Mouse (Mus musculus): ENCODE results near the gene Chtop. TPM values are rescaled to one million over a fixed set of nuclear protein-coding genes. Genes with fewer than 3 reads are reported as not detected.

The Chtop gene
- 21.1 and 21.8 TPM in 2 replicates for polyA plus RNA-seq (2012; rRNA removed; ENCODE audit: low replicate concordance)

DNA sequence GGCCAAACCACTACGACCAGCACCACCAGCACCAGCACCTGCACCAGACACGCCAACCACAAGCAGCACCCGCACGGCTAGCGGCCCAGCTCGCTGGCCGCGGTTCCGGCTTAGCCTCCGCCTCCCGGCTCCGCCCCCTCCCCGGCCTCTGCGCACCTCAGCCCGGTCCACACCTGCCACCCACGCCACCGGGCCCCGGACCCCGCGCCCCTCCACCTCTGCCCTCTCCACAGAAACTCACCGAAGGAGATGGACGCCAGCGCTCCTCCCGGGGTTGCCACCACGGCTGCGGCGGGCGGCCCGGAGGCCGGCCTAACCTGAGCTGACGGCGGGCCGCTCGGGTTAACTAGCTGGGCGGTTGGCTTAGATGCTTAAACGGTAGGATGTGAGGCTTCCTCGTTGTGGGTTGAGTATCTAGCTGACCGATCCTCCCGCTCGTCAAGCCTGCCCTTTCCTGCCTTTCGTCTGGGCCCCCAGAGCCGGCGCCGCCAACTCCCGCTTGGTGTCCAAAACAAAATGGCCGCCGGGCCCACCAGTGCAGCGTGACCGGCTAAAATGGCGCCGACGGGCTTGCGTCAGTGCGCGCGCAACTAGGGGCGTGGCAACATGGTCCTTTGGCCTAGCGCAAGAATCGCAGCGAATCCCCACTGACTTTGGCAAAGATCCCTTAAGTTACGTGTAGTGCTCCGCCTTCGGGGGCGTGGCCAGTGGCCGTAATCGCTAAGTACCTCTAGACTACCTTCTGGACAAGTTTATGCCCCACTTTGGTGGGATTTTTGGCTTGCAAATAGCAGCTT is at the start of gene Chtop:
Gene Chtop (minus strand): TSS at position 549 of the 797 bp plus-strand sequence.

DNA sequence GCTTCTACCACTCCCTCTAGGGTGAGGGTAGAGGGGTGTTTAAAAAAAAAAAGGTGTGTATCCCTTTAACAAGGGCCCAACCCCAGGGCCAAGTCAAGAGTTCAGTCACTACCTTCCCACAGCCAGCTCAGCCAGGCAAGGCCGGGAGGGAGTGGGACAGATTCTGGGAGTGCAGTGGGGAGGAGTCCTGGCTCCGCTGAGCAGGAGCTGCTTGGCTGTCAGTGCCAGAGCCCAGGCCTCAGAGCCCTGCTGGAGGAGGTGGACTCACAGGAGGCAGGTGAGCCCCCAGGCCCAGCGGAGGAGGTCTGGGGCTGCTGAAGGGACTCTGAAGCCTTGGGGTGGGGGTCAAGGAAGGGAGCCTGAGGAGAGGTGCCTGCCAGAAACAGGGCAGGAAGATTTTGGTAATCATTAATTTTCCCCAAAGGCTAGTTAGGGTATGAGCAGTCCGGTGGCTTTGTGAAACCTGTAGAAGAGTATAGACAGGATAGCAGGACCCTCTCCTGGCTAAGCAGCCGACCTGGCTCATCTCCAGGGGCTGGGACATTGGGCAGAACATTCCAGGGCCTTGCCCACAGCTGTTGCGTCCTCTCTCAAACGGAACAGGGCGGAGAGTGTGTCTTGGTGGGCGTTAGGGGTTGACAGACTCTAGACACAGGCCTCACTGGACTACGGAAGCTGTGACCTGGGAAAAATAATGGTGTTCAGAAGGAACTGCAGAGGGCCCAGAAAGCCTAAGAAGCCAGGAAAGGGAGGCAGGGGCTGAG is 28.0 kb upstream of the Chtop start, which contains the start of gene S100a16:
Gene S100a16 (plus strand): TSS at position 114 of the 764 bp plus-strand sequence.

DNA sequence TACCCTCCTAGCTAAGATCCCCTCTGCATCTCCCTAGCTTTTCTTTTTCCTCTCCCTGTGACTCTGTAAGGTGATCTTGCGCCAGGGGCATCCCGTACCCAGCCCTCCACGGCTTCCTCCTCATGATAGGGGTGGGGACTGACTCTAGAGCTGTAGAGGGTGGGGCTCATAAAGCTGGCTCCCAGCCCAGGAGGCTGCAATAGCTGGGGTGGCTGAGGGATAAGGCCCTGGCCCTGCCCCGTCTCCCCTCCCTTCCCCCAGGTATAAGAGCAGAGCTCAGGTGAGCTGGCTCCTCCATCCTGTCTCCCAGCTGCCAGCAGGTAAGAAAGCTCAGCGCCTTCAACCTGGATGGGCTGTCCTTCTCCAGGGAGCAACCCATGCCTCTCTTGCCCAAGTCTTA is 17.3 kb upstream of the Chtop start, which contains the start of gene S100a14:
Gene S100a14 (plus strand): TSS at position 277 of the 400 bp plus-strand sequence.

DNA sequence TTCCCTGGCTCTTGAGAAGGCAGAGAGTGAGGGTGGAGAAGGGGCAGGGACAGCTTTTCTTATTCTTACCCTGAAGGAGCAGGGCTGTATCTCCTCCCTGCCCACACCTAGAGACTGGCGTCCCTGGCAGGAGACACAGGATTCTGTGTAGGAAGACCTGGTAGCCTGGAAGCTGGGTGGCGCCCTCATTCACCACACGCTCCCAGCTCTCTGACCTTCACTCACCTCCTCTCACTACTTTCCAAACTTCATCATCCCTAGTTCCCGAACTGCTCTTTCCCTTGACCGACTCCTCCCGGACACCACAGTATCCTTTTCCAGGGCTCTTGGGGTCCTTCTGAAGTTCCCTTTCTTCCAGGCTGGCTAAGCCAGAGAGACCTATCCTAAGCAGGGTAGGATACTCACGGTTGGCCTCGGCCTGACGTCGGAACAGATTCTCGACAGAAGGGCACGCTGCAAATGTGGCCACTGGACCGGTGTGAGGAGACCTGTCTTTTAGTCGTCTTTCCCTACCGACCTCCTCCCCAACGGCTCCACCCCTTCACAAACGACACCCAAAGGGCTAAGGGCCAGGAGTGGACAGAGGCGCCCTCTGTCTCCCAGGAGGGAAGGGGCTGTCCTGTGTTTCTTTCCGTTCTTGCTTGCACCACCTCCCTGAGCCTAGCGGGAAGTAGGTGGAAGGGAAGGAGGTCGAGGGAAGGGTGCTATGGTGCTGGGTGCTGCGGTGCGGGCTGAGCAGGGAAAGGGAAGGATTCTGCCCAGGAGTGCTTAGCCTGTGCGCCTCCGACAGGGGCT is 4.7 kb upstream of the Chtop start, which contains the start of the genes S100a1 and S100a13:
Gene S100a1 (minus strand): TSS at position 597 of the 795 bp plus-strand sequence.
Gene S100a13 (plus strand): TSS at position 640 of the 795 bp plus-strand sequence.

DNA sequence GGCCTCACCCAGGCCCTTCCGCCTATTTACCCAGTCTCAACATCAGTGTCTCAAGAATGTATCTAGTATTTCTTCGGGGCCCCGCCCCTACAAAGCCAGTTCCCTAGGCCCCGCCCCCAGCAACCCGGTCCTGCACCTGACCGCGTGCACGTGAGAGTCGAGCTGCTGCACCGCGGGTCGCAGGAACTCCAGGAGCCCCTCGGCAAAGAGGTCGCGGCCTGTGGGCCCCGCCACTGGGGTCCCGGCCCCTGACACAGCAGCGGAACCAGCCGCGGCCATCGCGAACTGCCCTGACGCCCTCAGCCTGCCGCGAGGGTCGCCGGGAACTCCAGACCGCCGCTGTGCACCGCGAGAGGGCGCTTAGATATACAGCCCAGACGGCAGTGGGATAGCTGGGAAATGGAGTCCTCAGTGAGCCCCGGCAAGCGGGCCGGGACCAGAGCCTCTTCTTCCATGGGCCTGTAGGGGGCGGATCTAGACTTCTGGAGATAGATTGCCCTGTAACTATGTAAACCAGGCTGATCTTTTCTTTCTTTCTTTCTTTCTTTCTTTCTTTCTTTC is 18.5 kb downstream of the Chtop start, which contains the start of gene Snapin:
Gene Snapin (minus strand): TSS at position 338 of the 561 bp plus-strand sequence.

DNA sequence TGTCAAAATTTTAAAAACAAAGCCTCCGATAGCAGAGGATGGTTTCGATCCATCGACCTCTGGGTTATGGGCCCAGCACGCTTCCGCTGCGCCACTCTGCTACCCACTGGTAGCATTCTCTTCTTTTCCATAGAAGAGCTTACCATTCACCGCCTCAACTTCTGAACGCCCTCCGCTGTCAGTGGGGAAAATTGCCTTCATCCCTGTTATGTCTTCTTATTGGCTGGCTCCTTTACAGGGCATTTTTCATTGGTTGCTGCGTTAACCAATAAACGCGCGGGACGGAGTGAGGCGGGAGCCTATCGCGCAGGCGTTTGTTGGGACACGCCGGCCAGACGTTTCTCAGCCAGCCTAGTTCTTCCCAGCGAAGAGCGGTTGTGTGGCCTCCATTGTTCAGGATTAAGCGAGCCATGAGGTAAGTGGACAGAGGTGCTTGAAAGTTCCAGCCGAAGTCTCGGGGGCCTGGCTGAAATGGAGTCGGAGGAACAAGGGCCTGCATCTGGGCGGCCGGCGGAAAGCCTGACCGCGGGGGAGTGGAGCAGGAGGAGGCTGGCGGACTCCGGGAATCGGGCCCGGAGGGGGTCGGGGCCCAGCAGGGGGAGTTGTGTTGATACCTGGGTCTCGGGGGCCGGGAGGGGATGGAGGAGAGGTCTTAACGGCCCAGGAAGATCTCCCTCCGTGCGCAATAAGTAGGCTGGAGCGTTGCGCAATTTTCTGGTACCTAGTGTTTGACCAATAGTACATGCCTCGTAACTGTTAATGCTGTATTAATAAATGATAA is 33.3 kb downstream of the Chtop start, which contains the start of gene Ilf2:
Gene Ilf2 (plus strand): TSS at position 296 of the 781 bp plus-strand sequence.

DNA sequence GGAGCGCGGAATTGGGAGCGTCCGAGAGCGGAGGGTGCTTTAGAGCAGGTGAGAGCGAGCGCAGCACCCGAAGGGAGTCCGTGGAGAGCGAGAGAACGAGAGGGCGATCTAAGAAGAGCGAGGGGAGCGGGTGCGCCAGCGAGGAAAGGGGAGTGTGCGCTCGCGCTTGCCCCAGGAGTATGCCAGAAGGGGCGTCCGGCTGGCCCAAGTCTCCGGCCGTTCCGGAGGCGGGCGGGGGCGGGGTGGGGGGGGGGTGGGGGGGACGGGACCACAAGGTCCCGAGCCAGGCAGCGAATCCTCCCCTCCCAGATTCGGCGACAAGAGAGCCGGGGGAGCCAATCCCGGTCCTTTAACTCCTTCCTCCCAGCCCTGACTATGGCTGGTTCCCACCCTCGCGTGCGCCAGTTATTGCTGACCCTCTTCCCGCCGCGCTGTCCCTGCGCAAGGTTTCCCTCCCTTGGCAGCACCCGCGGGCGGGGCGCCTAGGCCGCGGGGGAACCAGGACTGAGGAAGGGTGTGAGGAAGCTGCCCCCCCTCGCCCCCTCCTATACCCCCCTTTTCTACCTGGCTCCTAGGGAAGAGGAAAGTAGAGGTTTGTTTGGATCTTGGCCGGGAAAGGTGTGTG is 43.5 kb downstream of the Chtop start, which contains the start of gene Npr1:
Gene Npr1 (minus strand): TSS at position 181 of the 625 bp plus-strand sequence.

Other genes with a start within 250 kb of the Chtop start
- 7.0 and 7.6 TPM in 2 replicates for gene Dennd4b, start 244.3 kb downstream of the Chtop start, polyA plus RNA-seq (2012; rRNA removed; ENCODE audit: low replicate concordance)
- gene Gatad2b, start 216.3 kb downstream of the Chtop start, polyA plus RNA-seq (2012; rRNA removed; ENCODE audit: low replicate concordance), result 5.0 and 7.0 TPM in 2 replicates
- 6.6 and 6.7 TPM in 2 replicates for gene Slc27a3, start 119.6 kb downstream of the Chtop start, polyA plus RNA-seq (2012; rRNA removed; ENCODE audit: low replicate concordance)
- 12.2 and 14.4 TPM in 2 replicates for gene Ints3, start 75.9 kb downstream of the Chtop start, polyA plus RNA-seq (2012; rRNA removed; ENCODE audit: low replicate concordance)
- gene Npr1, start 43.6 kb downstream of the Chtop start, polyA plus RNA-seq (2012; rRNA removed; ENCODE audit: low replicate concordance), result 4.3 and 4.9 TPM in 2 replicates
- 4.3 and 4.6 TPM in 2 replicates for gene Ilf2, start 33.4 kb downstream of the Chtop start, polyA plus RNA-seq (2012; rRNA removed; ENCODE audit: low replicate concordance)
- gene Snapin, start 18.5 kb downstream of the Chtop start, polyA plus RNA-seq (2012; rRNA removed; ENCODE audit: low replicate concordance), result 5.9 and 7.9 TPM in 2 replicates
- 27.6 and 88.3 TPM in 2 replicates for gene S100a1, start 4.9 kb upstream of the Chtop start, polyA plus RNA-seq (2012; rRNA removed; ENCODE audit: low replicate concordance)
- gene S100a13, start 4.9 kb upstream of the Chtop start, polyA plus RNA-seq (2012; rRNA removed; ENCODE audit: low replicate concordance), result 9.9 and 13.7 TPM in 2 replicates
- 0.68 and 2.8 TPM in 2 replicates for gene S100a14, start 17.4 kb upstream of the Chtop start, polyA plus RNA-seq (2012; rRNA removed; ENCODE audit: low replicate concordance)
- gene S100a16, start 27.8 kb upstream of the Chtop start, polyA plus RNA-seq (2012; rRNA removed; ENCODE audit: low replicate concordance), result 57.6 and 80.1 TPM in 2 replicates
- 0.39 TPM in 1 of 2 replicates, not detected in the other for gene S100a3, start 51.1 kb upstream of the Chtop start, polyA plus RNA-seq (2012; rRNA removed; ENCODE audit: low replicate concordance)
- gene S100a2, start 80.7 kb upstream of the Chtop start, polyA plus RNA-seq (2012; rRNA removed; ENCODE audit: low replicate concordance), result not detected in 2 replicates
- not detected in 2 replicates for gene Gm42674, start 92.4 kb upstream of the Chtop start, polyA plus RNA-seq (2012; rRNA removed; ENCODE audit: low replicate concordance)
- 0.39 and 0.67 TPM in 2 replicates for gene S100a4, start 94.3 kb upstream of the Chtop start, polyA plus RNA-seq (2012; rRNA removed; ENCODE audit: low replicate concordance)
- 0.53 TPM in 1 of 2 replicates, not detected in the other for gene S100a5, start 99.0 kb upstream of the Chtop start, polyA plus RNA-seq (2012; rRNA removed; ENCODE audit: low replicate concordance)
- 103 and 214 TPM in 2 replicates for gene S100a6, start 103.4 kb upstream of the Chtop start, polyA plus RNA-seq (2012; rRNA removed; ENCODE audit: low replicate concordance)
- gene S100a7a, start 144.5 kb upstream of the Chtop start, polyA plus RNA-seq (2012; rRNA removed; ENCODE audit: low replicate concordance), result not detected in 2 replicates
- gene S100a8, start 159.5 kb upstream of the Chtop start, polyA plus RNA-seq (2012; rRNA removed; ENCODE audit: low replicate concordance), result not detected in 2 replicates
- gene S100a9, start 186.2 kb upstream of the Chtop start, polyA plus RNA-seq (2012; rRNA removed; ENCODE audit: low replicate concordance), result not detected in 2 replicates
- not detected in 2 replicates for gene Pglyrp4, start 217.4 kb upstream of the Chtop start, polyA plus RNA-seq (2012; rRNA removed; ENCODE audit: low replicate concordance)

All from duodenum, adult 2 months (tissue).